Mouse (Mus musculus) kidney, embryonic 16.5 days (tissue): ENCODE results near the gene Iqsec1. TPM values are rescaled to one million over a fixed set of nuclear protein-coding genes. Genes with fewer than 3 reads are reported as not detected.
A peak's percentile ranks its signal among the peaks of the same experiment; 100 is the strongest.

Source experiments
- ATAC-seq: fragments of 200-750 bp; cut with Nextera tagmentation; 2 replicates; pipeline ENCODE4 v1.8.0; 2017; ENCODE audit warnings: moderate TSS enrichment; ENCODE audit not compliant: low FRiP score, low TSS enrichment
- H3K27ac ChIP-seq: fragments of 300-500 bp; sonication (generic); 2 replicates; pipeline ENCODE4 v1.5.1; 2014; ENCODE audit warnings: low read length
- H3K27me3 ChIP-seq: fragments of 300-500 bp; sonication (generic); 2 replicates; pipeline ENCODE4 v1.6.1; 2014; ENCODE audit warnings: low read length, control low read depth, mixed read lengths; ENCODE audit not compliant: insufficient read depth
- H3K36me3 ChIP-seq: fragments of 300-500 bp; sonication (generic); 2 replicates; pipeline ENCODE4 v1.6.1; 2014; ENCODE audit warnings: low read length, control low read depth, mixed read lengths; ENCODE audit not compliant: insufficient read depth
- H3K4me1 ChIP-seq: fragments of 300-500 bp; sonication (generic); 2 replicates; pipeline ENCODE4 v1.6.1; 2014; ENCODE audit warnings: low read length, control low read depth, mixed read lengths; ENCODE audit not compliant: insufficient read depth
- H3K4me2 ChIP-seq: fragments of 300-500 bp; sonication (generic); replicated peaks from 2 replicates; pipeline ENCODE4 v1.6.1; 2014; ENCODE audit warnings: low read depth, low read length
- H3K4me3 ChIP-seq: fragments of 300-500 bp; sonication (generic); 2 replicates; pipeline ENCODE4 v1.5.1; 2014; ENCODE audit warnings: mild to moderate bottlenecking, low read length
- H3K9ac ChIP-seq: fragments of 300-500 bp; sonication (generic); replicated peaks from 2 replicates; pipeline ENCODE4 v1.6.1; 2014; ENCODE audit warnings: low read length
- H3K9me3 ChIP-seq: fragments of 300-500 bp; sonication (generic); 2 replicates; pipeline ENCODE4 v1.6.1; 2016; ENCODE audit warnings: low read length, control low read depth
- WGBS: fragments of 180-500 bp; shearing (Covaris S2); extraction: QIAGEN DNeasy Blood & Tissue Kit; methylation state at CpG from one replicate; pipeline ENCODE4 v1.1.7; 2014; 5-methylcytosine and 5-hydroxymethylcytosine counted together
- polyA plus RNA-seq: library from polyadenylated mRNA; unstranded; fragments of >200 nt; fragmentation: Nextera tagmentation; extraction: Ambion mirVana; gene quantifications from 2 replicates; pipeline ENCODE4 v1.2.1, GENCODE M21; 2015

The Iqsec1 gene
- polyA plus RNA-seq, 1 experiment from 2014 or later, result 10.5 TPM

- peak overlapping the region; percentile 84 for H3K9ac ChIP-seq
- ATAC-seq, result peak; percentile 64
- no peaks in the 10 kb centered on the region for H3K27me3 ChIP-seq
- peaks cover 16% of the 10 kb centered on the region for H3K4me1 ChIP-seq
- H3K4me2 ChIP-seq, result peak overlapping the region; percentile 74
- under 1% methylated on average over 50 of the region's 52 CpGs for WGBS
- no peaks in the 10 kb centered on the region for H3K36me3 ChIP-seq
- H3K27ac ChIP-seq, result peak overlapping the region; percentile 75
- no peaks in the 10 kb centered on the region for H3K9me3 ChIP-seq
- peak overlapping the region; percentile 79 for H3K4me3 ChIP-seq
Observed at GRCm38 (mm10) chr6:90736691-90737245, 251.7 kb downstream of the Iqsec1 start.

DNA sequence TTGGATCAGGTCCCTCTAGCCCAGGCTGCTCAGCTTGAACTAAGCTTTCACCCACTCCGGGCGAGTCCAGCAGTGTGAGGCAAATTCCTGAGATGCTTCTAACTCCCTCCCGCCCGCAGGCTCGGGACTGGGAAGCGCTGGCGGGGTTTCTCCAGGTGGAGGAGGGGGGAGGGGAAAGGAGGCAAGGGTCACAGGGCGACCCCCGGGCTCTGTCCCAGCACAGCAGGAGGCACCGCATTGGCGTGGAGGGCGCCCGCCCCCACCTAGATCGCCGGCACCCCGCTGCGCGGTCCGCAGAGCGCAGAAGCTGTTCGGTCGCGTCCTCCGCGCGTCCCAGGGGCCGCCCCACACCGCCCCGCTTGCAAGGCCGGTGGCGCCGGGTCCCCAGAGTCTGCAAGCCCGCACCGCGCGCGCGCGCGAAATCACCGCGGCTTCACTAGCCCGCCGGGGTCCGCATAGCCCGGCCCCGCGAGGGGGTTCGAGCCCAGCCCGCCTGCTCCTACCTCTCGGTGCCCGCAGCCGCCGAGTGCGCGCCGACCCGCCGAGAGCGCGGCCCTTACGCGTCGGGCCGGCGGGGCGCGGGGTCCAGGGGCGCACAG is 252.3 kb downstream of the Iqsec1 start:
- H3K4me3 ChIP-seq, result peak overlapping the region; percentile 79
- peak; percentile 76 for ATAC-seq
- H3K9me3 ChIP-seq, result no peaks in the 10 kb centered on the region
- H3K9ac ChIP-seq, result peak overlapping the region; percentile 84
- H3K4me1 ChIP-seq, result peaks cover 19% of the 10 kb centered on the region
- H3K27me3 ChIP-seq, result no peaks in the 10 kb centered on the region
- no peaks in the 10 kb centered on the region for H3K36me3 ChIP-seq
- H3K27ac ChIP-seq, result peak overlapping the region; percentile 75
- WGBS, result 0% methylated on average over 67 of the region's 69 CpGs
- peak overlapping the region; percentile 74 for H3K4me2 ChIP-seq

GRCm38 (mm10) chr6:90735396-90736036 is 253.0 kb downstream of the Iqsec1 start:
- Histone ChIP-seq H3K27ac (peak overlapping the region; percentile 75), H3K9me3 (no peaks in the 10 kb centered on the region), H3K9ac (peak overlapping the region; percentile 84)

GRCm38 (mm10) chr6:90734806-90735205 is 253.7 kb downstream of the Iqsec1 start:
- peaks cover 23% of the 10 kb centered on the region for H3K4me1 ChIP-seq
- ATAC-seq, result no peak
- no peaks in the 10 kb centered on the region for H3K9me3 ChIP-seq
- no peak overlapping the region for H3K9ac ChIP-seq
- no peak overlapping the region for H3K27ac ChIP-seq
- no peaks in the 10 kb centered on the region for H3K36me3 ChIP-seq
- no peaks in the 10 kb centered on the region for H3K27me3 ChIP-seq
- H3K4me2 ChIP-seq, result no peak overlapping the region
- H3K4me3 ChIP-seq, result no peak overlapping the region

More at GRCm38 (mm10) chr6:90735396-90736036, 253.0 kb downstream of the Iqsec1 start:
- peak; percentile 5 for ATAC-seq
- H3K27me3 ChIP-seq, result no peaks in the 10 kb centered on the region
- peak overlapping the region; percentile 79 for H3K4me3 ChIP-seq
- WGBS, result 31% methylated on average over 4 of the region's 4 CpGs
- H3K4me2 ChIP-seq, result peak overlapping the region; percentile 74
- H3K36me3 ChIP-seq, result no peaks in the 10 kb centered on the region
- H3K4me1 ChIP-seq, result peaks cover 23% of the 10 kb centered on the region

DNA sequence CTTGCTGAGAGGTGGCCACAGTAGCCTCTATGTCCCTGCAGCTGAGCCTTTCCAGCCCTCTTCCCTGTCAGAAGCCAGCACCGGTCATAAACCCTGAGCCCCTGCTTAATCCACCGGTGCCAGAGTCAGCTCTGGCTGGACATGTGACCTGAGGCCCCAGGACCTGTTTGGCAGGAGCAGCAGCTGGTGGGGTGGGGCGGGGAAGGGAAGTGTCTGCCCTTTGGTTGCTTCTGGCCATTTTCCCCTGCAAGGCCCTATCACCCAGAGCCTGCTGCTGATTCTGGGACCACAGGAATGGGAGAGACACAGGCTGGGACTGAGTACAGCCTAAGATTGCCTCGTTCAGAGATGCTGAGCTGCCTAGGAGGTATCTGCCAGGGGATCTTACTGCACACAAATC is 257.2 kb downstream of the Iqsec1 start:
- no peaks in the 10 kb centered on the region for H3K36me3 ChIP-seq
- no peak overlapping the region for H3K4me2 ChIP-seq
- H3K9me3 ChIP-seq, result no peaks in the 10 kb centered on the region
- WGBS, result 14% methylated on average over 4 of the region's 4 CpGs
- H3K27me3 ChIP-seq, result no peaks in the 10 kb centered on the region
- no peak overlapping the region for H3K4me3 ChIP-seq
- H3K27ac ChIP-seq, result no peak overlapping the region; the same call in 1 of the 2 replicates
- no peak overlapping the region for H3K9ac ChIP-seq
- no peak for ATAC-seq
- peaks cover 23% of the 10 kb centered on the region for H3K4me1 ChIP-seq

GRCm38 (mm10) chr6:90729829-90730228 is 258.7 kb downstream of the Iqsec1 start:
- Histone ChIP-seq H3K27me3 (no peaks in the 10 kb centered on the region), H3K4me2 (no peak overlapping the region)
- ATAC-seq, result no peak

DNA sequence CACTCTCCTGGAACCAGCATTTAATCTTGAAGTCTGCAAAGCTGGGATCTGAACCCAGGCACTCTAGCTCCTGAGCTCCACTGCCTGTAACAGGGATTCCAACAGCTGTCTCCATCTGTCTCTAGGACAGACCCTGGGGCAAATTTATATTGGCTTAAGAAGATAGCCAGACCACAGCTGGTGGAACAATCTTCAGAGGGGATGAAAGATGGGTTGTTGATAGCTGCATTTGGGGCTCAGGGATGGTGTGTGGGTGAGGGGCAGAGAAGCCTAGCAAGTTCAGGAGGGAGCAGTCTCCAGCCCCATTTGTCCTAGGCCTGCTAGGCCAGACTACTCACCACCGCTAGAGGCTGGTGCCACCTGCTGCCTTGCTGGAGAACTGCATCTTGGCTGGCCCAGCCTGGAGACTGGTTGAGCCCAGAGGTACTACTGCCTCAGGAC is 260.0 kb downstream of the Iqsec1 start:
- Histone ChIP-seq H3K4me2 (no peak overlapping the region), H3K4me3 (no peak overlapping the region), H3K27ac (no peak overlapping the region), H3K4me1 (peaks cover 21% of the 10 kb centered on the region), H3K27me3 (no peaks in the 10 kb centered on the region), H3K9me3 (no peaks in the 10 kb centered on the region), H3K36me3 (no peaks in the 10 kb centered on the region), H3K9ac (0 out of 2 replicates have a peak overlapping the region, but pooled peaks have one; percentile 29)
- 5% methylated on average over 1 of the region's 1 CpGs for WGBS
- peak; percentile 84 for ATAC-seq

More at GRCm38 (mm10) chr6:90729829-90730228, 258.7 kb downstream of the Iqsec1 start:
- Histone ChIP-seq H3K9ac (no peak overlapping the region), H3K4me3 (no peak overlapping the region), H3K36me3 (no peaks in the 10 kb centered on the region), H3K4me1 (peaks cover 20% of the 10 kb centered on the region), H3K27ac (no peak overlapping the region), H3K9me3 (no peaks in the 10 kb centered on the region)
- WGBS, result 68% methylated on average over 5 of the region's 5 CpGs

- Histone ChIP-seq H3K27me3 (no peaks in the 10 kb centered on the region), H3K36me3 (no peaks in the 10 kb centered on the region), H3K9me3 (no peaks in the 10 kb centered on the region), H3K9ac (no peak overlapping the region), H3K4me1 (peaks cover 21% of the 10 kb centered on the region), H3K27ac (no peak overlapping the region), H3K4me2 (no peak overlapping the region), H3K4me3 (no peak overlapping the region)
- ATAC-seq, result no peak
- 84% methylated on average over 3 of the region's 3 CpGs for WGBS
Observed at GRCm38 (mm10) chr6:90727826-90728225, 260.7 kb downstream of the Iqsec1 start.

DNA sequence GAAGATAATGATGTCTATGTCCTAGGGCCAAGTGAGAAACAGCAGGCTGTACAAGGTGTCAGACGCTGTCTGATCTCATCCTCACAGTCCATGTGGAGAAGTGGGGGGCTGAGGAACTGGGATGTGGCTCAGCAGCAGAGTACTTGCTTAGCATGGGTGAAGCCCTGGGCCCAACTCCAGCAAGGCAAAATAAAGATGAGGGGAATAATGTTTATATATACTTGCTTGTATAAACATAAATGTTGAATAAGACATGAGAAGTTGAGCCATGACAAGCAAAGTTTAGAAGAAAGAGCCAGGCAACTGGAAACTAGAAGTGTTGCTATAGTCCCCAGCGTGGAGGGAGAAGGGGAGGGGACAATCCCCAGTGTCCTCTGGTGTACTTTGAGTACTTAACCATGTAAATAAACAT is 261.8 kb downstream of the Iqsec1 start:
- H3K27me3 ChIP-seq, result no peaks in the 10 kb centered on the region
- no peak overlapping the region for H3K4me2 ChIP-seq
- 57% methylated on average over 2 of the region's 2 CpGs for WGBS
- H3K4me3 ChIP-seq, result no peak overlapping the region
- no peak overlapping the region for H3K27ac ChIP-seq
- H3K36me3 ChIP-seq, result no peaks in the 10 kb centered on the region
- H3K9me3 ChIP-seq, result no peaks in the 10 kb centered on the region
- peaks cover 21% of the 10 kb centered on the region for H3K4me1 ChIP-seq
- no peak overlapping the region for H3K9ac ChIP-seq
- no peak for ATAC-seq

DNA sequence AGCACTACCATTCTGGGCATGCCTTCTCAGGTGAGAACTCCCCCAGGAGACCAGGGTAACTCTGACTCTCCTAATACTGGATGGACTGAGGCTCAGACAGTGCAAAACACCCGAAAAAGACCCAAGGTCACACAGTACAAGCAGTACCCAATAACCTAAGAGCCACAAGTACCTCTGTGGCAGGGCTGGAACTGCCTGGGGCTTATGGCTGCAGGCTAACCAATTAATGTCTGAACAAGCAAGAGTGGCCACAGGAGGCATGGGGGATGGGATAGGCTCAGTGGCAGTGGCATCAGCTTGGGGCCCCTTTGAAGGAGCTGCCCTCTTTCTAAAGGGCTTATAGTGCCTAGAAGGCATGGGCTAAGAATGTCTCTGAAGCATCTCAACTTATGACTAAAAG is 263.0 kb downstream of the Iqsec1 start:
- ATAC-seq, result no peak
- Histone ChIP-seq H3K4me1 (peaks cover 23% of the 10 kb centered on the region), H3K27me3 (no peaks in the 10 kb centered on the region), H3K27ac (no peak overlapping the region), H3K4me3 (no peak overlapping the region), H3K4me2 (no peak overlapping the region), H3K9ac (no peak overlapping the region), H3K36me3 (no peaks in the 10 kb centered on the region), H3K9me3 (no peaks in the 10 kb centered on the region)
- WGBS, result 71% methylated on average over 1 of the region's 1 CpGs
